Mouse (Mus musculus) bone marrow, adult 2 months (tissue): ENCODE measurements around the gene Ankrd50. TPM values are rescaled to one million over a fixed set of nuclear protein-coding genes. Genes with fewer than 3 reads are reported as not detected.
A peak's percentile ranks its signal among the peaks of the same experiment; 100 is the strongest.

ENCODE experiments used
- H3K27ac ChIP-seq: fragments of 200-500 bp; 2 replicates; pipeline ENCODE4 v1.5.1; 2012; ENCODE audit warnings: low read depth, mild to moderate bottlenecking, control low read depth, inconsistent platforms, low read length; ENCODE audit not compliant: control insufficient read depth, poor library complexity, insufficient read depth
- H3K4me1 ChIP-seq: fragments of 200-500 bp; 2 replicates; pipeline ENCODE4 v1.6.1; 2011; ENCODE audit warnings: low read length; ENCODE audit not compliant: control insufficient read depth, insufficient read depth
- H3K4me3 ChIP-seq: fragments of 200-500 bp; replicated peaks from 2 replicates; pipeline ENCODE3; 2011; ENCODE audit warnings: mild to moderate bottlenecking, low read depth, low read length, control low read depth; ENCODE audit not compliant: control insufficient read depth
- CTCF ChIP-seq: fragments of 200-500 bp; IDR thresholded peaks from 2 replicates; pipeline ENCODE4 v1.5.1; 2011; ENCODE audit warnings: low read length, control low read depth; ENCODE audit not compliant: control insufficient read depth, insufficient read depth
- POLR2A ChIP-seq: fragments of 200-500 bp; IDR thresholded peaks from 2 replicates; pipeline ENCODE4 v1.6.1; 2011; ENCODE audit warnings: low read depth, mild to moderate bottlenecking, control low read depth, low read length, borderline replicate concordance; ENCODE audit not compliant: control insufficient read depth
- WGBS: fragments of 180-500 bp; shearing (Covaris S2); methylation state at CpG from one replicate; pipeline ENCODE4 v1.1.7; 2018; 5-methylcytosine and 5-hydroxymethylcytosine counted together
- polyA plus RNA-seq: library from polyadenylated mRNA; stranded (reverse); fragments of >200 nt; gene quantifications from 2 replicates; pipeline ENCODE4 v1.2.4, GENCODE M21; 2011; ENCODE audit warnings: low replicate concordance; ENCODE audit not compliant: missing spikeins, insufficient read depth, insufficient read length

Gene Ankrd50
- polyA plus RNA-seq, 1 experiment = 8.4 TPM

GRCm38 (mm10) chr3:38496795-38497385, 12.2 kb upstream of the Ankrd50 start:
- Histone ChIP-seq H3K4me1 (no peaks in the 10 kb centered on the region; the same call in 1 of the 2 replicates), H3K4me3 (no peak overlapping the region), H3K27ac (no peak overlapping the region)
- 62% methylated on average over 3 of the region's 3 CpGs for WGBS
- no peak for TF ChIP-seq CTCF
- no peak for TF ChIP-seq POLR2A

GRCm38 (mm10) chr3:38491702-38492101, 7.1 kb upstream of the Ankrd50 start:
- WGBS = 39% methylated on average over 3 of the region's 3 CpGs
- Histone ChIP-seq H3K4me3 (no peak overlapping the region), H3K4me1 (no peaks in the 10 kb centered on the region), H3K27ac (no peak overlapping the region)
- TF ChIP-seq POLR2A = no peak
- TF ChIP-seq CTCF = no peak

- no peak for TF ChIP-seq POLR2A
- TF ChIP-seq CTCF = no peak
- no peak overlapping the region for H3K27ac ChIP-seq
- 63% methylated on average over 3 of the region's 3 CpGs for WGBS
- H3K4me3 ChIP-seq = no peak overlapping the region
- H3K4me1 ChIP-seq = no peaks in the 10 kb centered on the region
These were observed 6.6 kb upstream of the Ankrd50 start for GRCm38 (mm10) chr3:38491236-38491635.

- 61% methylated on average over 2 of the region's 2 CpGs for WGBS
- Histone ChIP-seq H3K27ac (no peak overlapping the region), H3K4me3 (no peak overlapping the region), H3K4me1 (no peaks in the 10 kb centered on the region)
- TF ChIP-seq POLR2A (no peak), CTCF (no peak)
These were observed 6.1 kb upstream of the Ankrd50 start for GRCm38 (mm10) chr3:38490720-38491119.

GRCm38 (mm10) chr3:38485107-38485545, 482 bp upstream of the Ankrd50 start:
- WGBS = 4% methylated on average over 26 of the region's 26 CpGs
- TF ChIP-seq POLR2A = no peak; the same call in 1 of the 2 replicates
- no peak for TF ChIP-seq CTCF
- Histone ChIP-seq H3K27ac (no peak overlapping the region), H3K4me1 (no peaks in the 10 kb centered on the region; the same call in 1 of the 2 replicates), H3K4me3 (peak overlapping the region; percentile 69)

GRCm38 (mm10) chr3:38483551-38483950, 1.1 kb downstream of the Ankrd50 start:
- Histone ChIP-seq H3K4me3 (peak overlapping the region; percentile 10), H3K4me1 (no peaks in the 10 kb centered on the region; the same call in 1 of the 2 replicates), H3K27ac (no peak overlapping the region)
- 30% methylated on average over 10 of the region's 10 CpGs for WGBS
- no peak for TF ChIP-seq POLR2A
- no peak for TF ChIP-seq CTCF

GRCm38 (mm10) chr3:38482749-38483148, 1.9 kb downstream of the Ankrd50 start:
- TF ChIP-seq CTCF (no peak), POLR2A (no peak)
- Histone ChIP-seq H3K27ac (no peak overlapping the region), H3K4me3 (no peak overlapping the region), H3K4me1 (no peaks in the 10 kb centered on the region; the same call in 1 of the 2 replicates)
- WGBS = 83% methylated on average over 11 of the region's 11 CpGs

GRCm38 (mm10) chr3:38481106-38481505, 3.5 kb downstream of the Ankrd50 start:
- 82% methylated on average over 1 of the region's 1 CpGs for WGBS
- no peaks in the 10 kb centered on the region; the same call in 1 of the 2 replicates for H3K4me1 ChIP-seq
- TF ChIP-seq CTCF = no peak
- no peak for TF ChIP-seq POLR2A
- no peak overlapping the region for H3K4me3 ChIP-seq
- no peak overlapping the region for H3K27ac ChIP-seq
